ENCODE assay signal across 11 mouse cellular contexts in the genomic region with DNA sequence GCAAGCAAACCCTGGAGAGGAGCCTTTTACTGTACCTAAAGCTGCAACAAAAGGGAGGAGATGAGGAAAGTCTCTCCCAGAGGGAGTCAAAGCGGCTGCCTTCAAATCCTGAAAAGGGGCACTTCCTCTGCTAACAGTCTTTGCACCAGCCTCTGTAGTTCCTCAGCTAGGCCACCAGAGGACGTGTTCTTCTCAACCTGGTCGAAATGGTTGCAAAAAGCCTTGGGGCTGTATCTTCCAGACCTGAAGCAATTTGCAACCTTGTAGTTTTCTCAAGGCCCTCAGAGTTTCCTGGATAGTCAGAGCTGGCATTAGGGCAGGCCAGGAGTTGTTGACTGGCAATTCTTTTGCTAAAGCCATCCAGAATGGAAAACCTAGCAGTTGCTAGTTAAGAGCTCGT. TPM values are rescaled to one million over a fixed set of nuclear protein-coding genes. Genes with fewer than 3 reads are reported as not detected.
A peak's percentile ranks its signal among the peaks of the same experiment; 100 is the strongest.
DNase-seq lines count a peak whose midpoint lies in the region; TF ChIP-seq lines count a peak whose summit lies in the region.
"Had no signal": no experiment of that assay in that cellular context is flagged by ENCODE, and none has a peak within 500 bp of the region (broad histone marks: within the 10 kb centered on the region; RNA-seq: fewer than 3 reads in every experiment).

No protein-coding gene starts in this region.

- H3K27me3 ChIP-seq in splenic B cell, adult 2 months (ENCODE audit: control insufficient read depth, insufficient read depth, low read length, poor library complexity, severe bottlenecking): no peaks in the 10 kb centered on the region
- H3K27me3 ChIP-seq: limb, embryonic 13.5 days had no signal

- peak; percentile 84 for TF ChIP-seq CTCF in layer of hippocampus, adult 2 months (conservative IDR thresholded peaks at IDR 0.05)

- in situ Hi-C loops in ES-E14 (cut with MboI; ENCODE audit: low sequenced_read_pairs in 2 of 2, unreplicated experiment in 2 of 2): no loop called here

- H3K4me1 ChIP-seq in ES-E14 (ENCODE audit: control insufficient read depth in 2 of 2, insufficient read depth in 2 of 2, low read length in 2 of 2, poor library complexity in 1 of 2): peaks cover 2 to 7% of the 10 kb centered on the region in 2 experiments; a peak in 3 of 4 replicates

- H3K4me3 ChIP-seq in layer of hippocampus, adult 2 months: no peak overlapping the region
- H3K4me3 ChIP-seq in ES-E14 (ENCODE audit: insufficient read depth in 1 of 2, low read depth in 1 of 2, low read length in 2 of 2, poor library complexity in 1 of 2, severe bottlenecking in 1 of 2): no peak overlapping the region
- H3K4me3 ChIP-seq: limb, embryonic 13.5 days had no signal

- peaks cover 9% of the 10 kb centered on the region; the same call in 1 of the 2 replicates for H3K36me3 ChIP-seq in ES-E14 (ENCODE audit: control insufficient read depth, insufficient read depth, low read length, poor library complexity, severe bottlenecking)
- no peaks in the 10 kb centered on the region; the same call in 1 of the 2 replicates for H3K36me3 ChIP-seq in splenic B cell, adult 2 months (ENCODE audit: control insufficient read depth, insufficient read depth, low read length, poor library complexity, severe bottlenecking)

- no peak overlapping the region for H3K9ac ChIP-seq in ES-E14 (ENCODE audit: insufficient read depth, low read depth, low read length, poor library complexity, severe bottlenecking)
- H3K9ac ChIP-seq: limb, embryonic 13.5 days had no signal

- no peak for DNase-seq in layer of hippocampus, adult 2 months (ENCODE audit: low spot score in 2 of 2)
- DNase-seq in layer of hippocampus, postnatal 25 days (ENCODE audit: extremely low spot score in 1 of 2, low spot score in 1 of 2): no peak
- peak; percentile 59 for DNase-seq in ES-E14 (ENCODE audit: low read depth, low spot score)
- DNase-seq in adrenal gland, postnatal 14 days: peak; percentile 81
- peak; percentile 36 for DNase-seq in splenic B cell, adult 2 months (ENCODE audit: low read depth, low spot score)
- DNase-seq in left cerebral cortex, postnatal 36 days (ENCODE audit: low spot score in 2 of 2): no peak
- DNase-seq in yolk sac, embryonic 10.5 days (ENCODE audit: low spot score): no peak

- no peaks in the 10 kb centered on the region for H3K9me3 ChIP-seq in ES-E14 (ENCODE audit: control insufficient read depth, insufficient read depth, low read depth, low read length)
- H3K9me3 ChIP-seq: limb, embryonic 13.5 days had no signal

- no peak overlapping the region for H3K27ac ChIP-seq in layer of hippocampus, adult 2 months
- H3K27ac ChIP-seq in ES-E14 (ENCODE audit: insufficient read depth, low read depth, low read length, poor library complexity, severe bottlenecking): no peak overlapping the region
- H3K27ac ChIP-seq: limb, embryonic 13.5 days had no signal

- intact Hi-C loops in left cerebral cortex, postnatal 36 days (cut with DNase I): loop anchor here (5.0 kb wide), 1 partner anchor 155 kb away; a partner anchor contains a TSS

TF ChIP-seq in ES-E14, 5 proteins besides CTCF, POLR2A, EP300 and RAD21:
- TF ChIP-seq ZC3H11A (IDR thresholded peaks at IDR 0.05; ENCODE audit: borderline replicate concordance, low read depth, low read length): peak; percentile 73
- no peak for TF ChIP-seq HCFC1 (IDR thresholded peaks at IDR 0.05; ENCODE audit: borderline replicate concordance, insufficient read depth, low read length)

RNA-seq across cellular contexts. Expression of a gene that starts 1.5 kb away (rescaled TPM):
- 10 to 100 TPM; 36.9 to 42.8 TPM for total RNA-seq in layer of hippocampus, adult 2 months (2021)
- total RNA-seq in layer of hippocampus, postnatal 25 days (2021): 10 to 100 TPM; 29.3 to 43.2 TPM
- 34.2 and 47.3 TPM in 2 replicates for total RNA-seq in ES-E14 (2012; rRNA removed)
- 19.9 and 27.3 TPM in 2 replicates for total RNA-seq in adrenal gland, postnatal 14 days (2021)
- total RNA-seq in left cerebral cortex, postnatal 36 days (2021): 10 to 100 TPM; 24.3 to 30.0 TPM

RNA-seq across cellular contexts. Expression of a gene that starts 3.3 kb away (rescaled TPM):
- total RNA-seq in layer of hippocampus, adult 2 months (2021): 1 to 10 TPM; 2.6 to 2.8 TPM
- 1 to 10 TPM; 2.5 to 2.9 TPM for total RNA-seq in layer of hippocampus, postnatal 25 days (2021)
- total RNA-seq in ES-E14 (2012; rRNA removed): not detected in 2 replicates
- total RNA-seq in adrenal gland, postnatal 14 days (2021): not detected in 2 replicates
- total RNA-seq in left cerebral cortex, postnatal 36 days (2021): under 1 TPM; 0.67 to 0.91 TPM
- total RNA-seq: common myeloid progenitor, adult 5-6 weeks; neutrophil, adult 5-6 weeks had no signal

RNA-seq across cellular contexts. Expression of a gene that starts 15.9 kb away (rescaled TPM):
- total RNA-seq in layer of hippocampus, adult 2 months (2021): 10 to 100 TPM; 53.5 to 55.7 TPM
- total RNA-seq in layer of hippocampus, postnatal 25 days (2021): 10 to 100 TPM; 49.6 to 54.2 TPM
- 35.0 and 62.4 TPM in 2 replicates for total RNA-seq in ES-E14 (2012; rRNA removed)
- 33.3 and 35.2 TPM in 2 replicates for total RNA-seq in adrenal gland, postnatal 14 days (2021)
- total RNA-seq in left cerebral cortex, postnatal 36 days (2021): 10 to 100 TPM; 49.9 to 55.2 TPM

RNA-seq across cellular contexts. Expression of a gene that starts 33.9 kb away (rescaled TPM):
- 1 to 10 TPM; 8.2 to 8.8 TPM for total RNA-seq in layer of hippocampus, adult 2 months (2021)
- total RNA-seq in layer of hippocampus, postnatal 25 days (2021): 1 to 10 TPM; 8.0 to 8.4 TPM
- 0.32 and 0.62 TPM in 2 replicates for total RNA-seq in ES-E14 (2012; rRNA removed)
- 30.1 and 30.2 TPM in 2 replicates for total RNA-seq in adrenal gland, postnatal 14 days (2021)
- total RNA-seq in left cerebral cortex, postnatal 36 days (2021): 10 to 100 TPM in 1 of 2 experiments, 1 to 10 TPM in 1; 9.1 to 10.3 TPM
- total RNA-seq: common myeloid progenitor, adult 5-6 weeks; neutrophil, adult 5-6 weeks had no signal

RNA-seq across cellular contexts. Expression of a gene that starts 45.0 kb away (rescaled TPM):
- under 1 TPM in 1 of 2 experiments, not detected in 1; 0.28 TPM for total RNA-seq in layer of hippocampus, adult 2 months (2021)
- total RNA-seq in layer of hippocampus, postnatal 25 days (2021): not detected
- total RNA-seq in ES-E14 (2012; rRNA removed): 0.18 and 0.32 TPM in 2 replicates
- 0.15 TPM in 1 of 2 replicates, not detected in the other for total RNA-seq in adrenal gland, postnatal 14 days (2021)
- under 1 TPM in 1 of 2 experiments, not detected in 1; 0.48 TPM for total RNA-seq in left cerebral cortex, postnatal 36 days (2021)
- total RNA-seq: heart, postnatal 14 days had no signal

Comparison
In these comparisons a context has a peak if more than half of its experiments do, and no peak if none do; other contexts are left out.
1. DNase-seq: peak in ES-E14 (single experiment), adrenal gland, postnatal 14 days (single experiment) and splenic B cell, adult 2 months (single experiment); none in layer of hippocampus, adult 2 months (0 of 2), layer of hippocampus, postnatal 25 days (0 of 2), left cerebral cortex, postnatal 36 days (0 of 2) and yolk sac, embryonic 10.5 days (single experiment).